Mouse (Mus musculus) v-Abl transformed pro-B cells (cell line): ENCODE results near the gene Agr2.

Source experiments
- in situ Hi-C, 2 experiments: fragments of 400-800 bp; cut with MboI; formaldehyde crosslinking; loops; one replicate each; pipeline ENCODE4 v1.15.1; 2025; ENCODE audit not compliant: unreplicated experiment in 2 of 2

Gene Agr2

DNA sequence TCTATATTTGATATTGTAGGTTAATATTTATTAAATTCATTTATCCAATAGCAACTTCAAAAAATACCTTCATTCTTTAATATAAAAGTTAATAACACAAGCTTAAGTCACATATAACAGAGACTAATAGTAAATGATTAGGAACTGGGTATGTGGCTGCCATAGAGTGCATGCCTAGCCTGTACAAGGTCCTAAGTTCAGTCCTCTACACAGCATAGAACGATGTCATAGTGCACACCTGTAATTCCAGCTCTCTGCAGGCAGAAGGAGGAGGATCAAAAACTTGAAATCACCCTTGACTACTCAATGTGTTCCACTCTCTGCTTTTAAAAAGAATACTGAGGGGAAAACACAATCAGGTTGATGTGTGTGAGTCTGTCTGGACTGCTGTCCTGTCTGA, 57.6 kb downstream of the Agr2 start:
- in situ Hi-C loops, result no loop called here
